Mouse (Mus musculus) left cerebral cortex, postnatal 36 days (tissue): ENCODE results near the gene Utp14a. TPM values are rescaled to one million over a fixed set of nuclear protein-coding genes. Genes with fewer than 3 reads are reported as not detected.
A peak's percentile ranks its signal among the peaks of the same experiment; 100 is the strongest.

Experiments
- DNase-seq, 2 experiments: peaks; one replicate each; pipeline ENCODE4 v3.0.0; 2021 to 2022; ENCODE audit warnings: low spot score in 2 of 2, mixed read lengths in 1 of 2
- intact Hi-C: fragments of 180-260 bp; cut with DNase I; formaldehyde crosslinking; loops from one replicate; pipeline ENCODE4 v1.15.1; 2025
- total RNA-seq, 2 experiments: library from RNA; stranded (reverse); gene quantifications; 2 replicates each; pipeline ENCODE4 v1.2.3; 2021

The Utp14a gene
- total RNA-seq, 2 experiments from 2014 or later = 15.6 to 18.4 TPM

- no peak for DNase-seq
- intact Hi-C loops = no loop called here
Observed at GRCm38 (mm10) chrX:48291413-48291812, 34.8 kb downstream of the Utp14a start.

- intact Hi-C loops = no loop called here
- DNase-seq = no peak
Observed at GRCm38 (mm10) chrX:48305356-48305755, 48.7 kb downstream of the Utp14a start.

- intact Hi-C loops = no loop called here
- DNase-seq = no peak
Observed at GRCm38 (mm10) chrX:48310706-48311517, 54.2 kb downstream of the Utp14a start.

- no peak for DNase-seq
- intact Hi-C loops = no loop called here
Observed at GRCm38 (mm10) chrX:48311727-48312126, 55.1 kb downstream of the Utp14a start.

GRCm38 (mm10) chrX:48314530-48315079 lies 57.9 kb downstream of the Utp14a start:
- peak; percentile 42 to 44 for DNase-seq
- intact Hi-C loops = no loop called here

- DNase-seq = no peak
- intact Hi-C loops = no loop called here
Observed at GRCm38 (mm10) chrX:48317444-48317843, 60.8 kb downstream of the Utp14a start.

GRCm38 (mm10) chrX:48318194-48318593 lies 61.5 kb downstream of the Utp14a start:
- DNase-seq = no peak
- intact Hi-C loops = no loop called here

Other genes starting within 250 kb of the Utp14a start
- 10 to 100 TPM; 20.1 to 29.8 TPM for gene Apln, start 222.0 kb upstream of the Utp14a start, total RNA-seq
- gene Xpnpep2, start 148.1 kb upstream of the Utp14a start, total RNA-seq = under 1 TPM; 0.15 to 0.16 TPM
- 1 to 10 TPM; 1.2 to 1.5 TPM for gene Sash3, start 110.4 kb upstream of the Utp14a start, total RNA-seq
- gene Zdhhc9, start 48.0 kb upstream of the Utp14a start, total RNA-seq = 10 to 100 TPM; 53.4 to 55.7 TPM
- 10 to 100 TPM; 17.9 to 20.4 TPM for gene Bcorl1, start 84.5 kb downstream of the Utp14a start, total RNA-seq
- 1 to 10 TPM in 1 of 2 experiments, under 1 TPM in 1; 0.99 to 1.1 TPM for gene Elf4, start 206.3 kb downstream of the Utp14a start, total RNA-seq